ENCODE assay signal across 8 mouse cellular contexts in the genomic region with DNA sequence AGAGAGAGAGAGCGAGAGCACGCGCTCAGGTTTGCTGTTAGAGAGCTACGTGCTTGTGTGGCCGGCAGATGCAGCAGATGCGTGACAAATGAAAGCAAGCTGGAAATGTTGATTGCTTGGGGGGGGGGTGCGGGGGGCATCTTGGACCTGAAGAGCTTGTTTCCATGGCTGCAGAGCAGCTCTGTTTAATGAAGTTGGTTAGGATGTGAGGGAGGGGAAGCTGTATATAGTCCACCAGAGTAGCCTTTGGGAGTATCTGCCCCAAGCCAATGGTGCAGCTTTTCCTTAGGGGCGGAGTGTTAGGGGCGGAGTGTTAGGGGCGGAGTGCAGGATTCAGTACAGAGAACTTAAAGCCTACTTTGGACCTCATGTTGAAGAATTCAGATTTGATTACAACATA. TPM values are rescaled to one million over a fixed set of nuclear protein-coding genes. Genes with fewer than 3 reads are reported as not detected.
DNase-seq lines count a peak whose midpoint lies in the region; ATAC-seq and TF ChIP-seq lines count a peak whose summit lies in the region.

No protein-coding gene starts in this region.

- no peak overlapping the region for H3K27ac ChIP-seq in lung, embryonic 14.5 days (ENCODE audit: low read depth)
- H3K27ac ChIP-seq in forebrain, embryonic 15.5 days (replicated peaks) = no peak overlapping the region
- no peak overlapping the region for H3K27ac ChIP-seq in limb, embryonic 15.5 days
- H3K27ac ChIP-seq in neural tube, embryonic 15.5 days (replicated peaks) = no peak overlapping the region

- H3K4me1 ChIP-seq in lung, embryonic 14.5 days (ENCODE audit: insufficient read depth) = peaks cover 11% of the 10 kb centered on the region; the same call in 1 of the 2 replicates
- H3K4me1 ChIP-seq in forebrain, embryonic 15.5 days = peaks cover 7% of the 10 kb centered on the region; the same call in 1 of the 2 replicates
- H3K4me1 ChIP-seq in limb, embryonic 15.5 days = peaks cover 22% of the 10 kb centered on the region
- peaks cover 25% of the 10 kb centered on the region for H3K4me1 ChIP-seq in neural tube, embryonic 15.5 days

- H3K4me3 ChIP-seq in lung, embryonic 14.5 days (ENCODE audit: low read depth, low read length) = no peak overlapping the region
- no peak overlapping the region for H3K4me3 ChIP-seq in forebrain, embryonic 15.5 days
- H3K4me3 ChIP-seq in limb, embryonic 15.5 days = peak overlapping the region; percentile 10
- H3K4me3 ChIP-seq in neural tube, embryonic 15.5 days (replicated peaks) = no peak overlapping the region

- H3K9me3 ChIP-seq in lung, embryonic 14.5 days (ENCODE audit: low read depth, low read length) = no peaks in the 10 kb centered on the region
- H3K9me3 ChIP-seq in forebrain, embryonic 15.5 days = no peaks in the 10 kb centered on the region
- no peaks in the 10 kb centered on the region for H3K9me3 ChIP-seq in limb, embryonic 15.5 days
- no peaks in the 10 kb centered on the region for H3K9me3 ChIP-seq in neural tube, embryonic 15.5 days (replicated peaks)

- ATAC-seq in lung, embryonic 14.5 days (ENCODE audit: insufficient read depth) = peak; percentile 78
- ATAC-seq in forebrain, embryonic 15.5 days (replicated peaks) = peak; percentile 43; the same call in 1 of the 2 replicates
- 0 out of 2 replicates have a peak, but pooled peaks have one; percentile 55 for ATAC-seq in limb, embryonic 15.5 days (ENCODE audit: insufficient number of reproducible peaks, low FRiP score, low TSS enrichment, low read depth)
- ATAC-seq in neural tube, embryonic 15.5 days (ENCODE audit: low FRiP score) = peak; percentile 67; the same call in 1 of the 2 replicates

- peak; percentile 57 for DNase-seq in lung, embryonic 14.5 days
- no peak for DNase-seq in lung, postnatal 25 days (ENCODE audit: low spot score)
- DNase-seq in gastrocnemius, postnatal 4 days (ENCODE audit: low spot score in 2 of 2) = no peak
- no peak for DNase-seq in right cerebral cortex, postnatal 4 days
- DNase-seq in left cerebral cortex, postnatal 14 days (ENCODE audit: low spot score in 2 of 2) = no peak

- intact Hi-C loops in left cerebral cortex, postnatal 14 days (cut with DNase I) = no loop called here

- TF ChIP-seq CTCF in lung, embryonic 14.5 days (IDR thresholded peaks at IDR 0.05; ENCODE audit: low read depth) = no peak

- no peaks in the 10 kb centered on the region for H3K36me3 ChIP-seq in lung, embryonic 14.5 days (ENCODE audit: insufficient read depth)
- H3K36me3 ChIP-seq in forebrain, embryonic 15.5 days = no peaks in the 10 kb centered on the region
- no peaks in the 10 kb centered on the region for H3K36me3 ChIP-seq in limb, embryonic 15.5 days
- H3K36me3 ChIP-seq in neural tube, embryonic 15.5 days = no peaks in the 10 kb centered on the region

- peak overlapping the region; percentile 44; the same call in 1 of the 2 replicates for H3K4me2 ChIP-seq in lung, embryonic 14.5 days
- no peak overlapping the region for H3K4me2 ChIP-seq in forebrain, embryonic 15.5 days (replicated peaks)
- H3K4me2 ChIP-seq in limb, embryonic 15.5 days = peak overlapping the region; percentile 39
- H3K4me2 ChIP-seq in neural tube, embryonic 15.5 days = peak overlapping the region; percentile 45

- H3K27me3 ChIP-seq in lung, embryonic 14.5 days (ENCODE audit: insufficient read depth, low read length) = no peaks in the 10 kb centered on the region
- H3K27me3 ChIP-seq in forebrain, embryonic 15.5 days = no peaks in the 10 kb centered on the region
- H3K27me3 ChIP-seq in limb, embryonic 15.5 days = no peaks in the 10 kb centered on the region
- H3K27me3 ChIP-seq in neural tube, embryonic 15.5 days (replicated peaks) = no peaks in the 10 kb centered on the region

- WGBS in lung, embryonic 14.5 days = 25% methylated on average over 9 of the region's 10 CpGs
- 41% methylated on average over 10 of the region's 10 CpGs for WGBS in forebrain, embryonic 15.5 days
- 20% methylated on average over 10 of the region's 10 CpGs for WGBS in limb, embryonic 15.5 days
- WGBS in neural tube, embryonic 15.5 days = 25% methylated on average over 10 of the region's 10 CpGs

- no peak overlapping the region for H3K9ac ChIP-seq in lung, embryonic 14.5 days
- no peak overlapping the region for H3K9ac ChIP-seq in forebrain, embryonic 15.5 days (replicated peaks)
- no peak overlapping the region for H3K9ac ChIP-seq in limb, embryonic 15.5 days
- no peak overlapping the region for H3K9ac ChIP-seq in neural tube, embryonic 15.5 days (replicated peaks)

RNA-seq across cellular contexts. Expression of gene Rab27a, which starts 22.4 kb away (rescaled TPM):
- polyA plus RNA-seq in lung, embryonic 14.5 days (2014; fragmentation: Nextera tagmentation; extraction: Ambion mirVana) = 1.8 and 2.8 TPM in 2 replicates
- polyA plus RNA-seq in forebrain, embryonic 15.5 days (2015; fragmentation: Nextera tagmentation; extraction: Ambion mirVana) = 1.0 and 1.2 TPM in 2 replicates
- polyA plus RNA-seq in limb, embryonic 15.5 days (2015; fragmentation: Nextera tagmentation; extraction: Ambion mirVana) = 6.5 and 7.1 TPM in 2 replicates
- polyA plus RNA-seq in neural tube, embryonic 15.5 days (2015; fragmentation: Nextera tagmentation; extraction: Ambion mirVana) = 3.3 and 11.8 TPM in 2 replicates
- 1 to 10 TPM; 2.5 to 3.1 TPM for total RNA-seq in gastrocnemius, postnatal 4 days (2021)
- total RNA-seq in left cerebral cortex, postnatal 14 days (2021) = 1 to 10 TPM; 5.9 to 8.2 TPM

RNA-seq across cellular contexts. Expression of gene Pigb, which starts 26.9 kb away (rescaled TPM):
- 16.1 and 16.7 TPM in 2 replicates for polyA plus RNA-seq in lung, embryonic 14.5 days (2014; fragmentation: Nextera tagmentation; extraction: Ambion mirVana)
- 11.7 and 12.7 TPM in 2 replicates for polyA plus RNA-seq in forebrain, embryonic 15.5 days (2015; fragmentation: Nextera tagmentation; extraction: Ambion mirVana)
- polyA plus RNA-seq in limb, embryonic 15.5 days (2015; fragmentation: Nextera tagmentation; extraction: Ambion mirVana) = 13.7 and 14.0 TPM in 2 replicates
- 12.7 and 14.7 TPM in 2 replicates for polyA plus RNA-seq in neural tube, embryonic 15.5 days (2015; fragmentation: Nextera tagmentation; extraction: Ambion mirVana)
- total RNA-seq in gastrocnemius, postnatal 4 days (2021) = 1 to 10 TPM; 6.7 to 7.0 TPM
- 10 to 100 TPM; 15.2 to 15.4 TPM for total RNA-seq in left cerebral cortex, postnatal 14 days (2021)

RNA-seq across cellular contexts. Expression of gene Khdc3, which starts 34.5 kb away (rescaled TPM):
- not detected in 2 replicates for polyA plus RNA-seq in lung, embryonic 14.5 days (2014; fragmentation: Nextera tagmentation; extraction: Ambion mirVana)
- not detected in 2 replicates for polyA plus RNA-seq in forebrain, embryonic 15.5 days (2015; fragmentation: Nextera tagmentation; extraction: Ambion mirVana)
- 0.19 TPM in 1 of 2 replicates, not detected in the other for polyA plus RNA-seq in limb, embryonic 15.5 days (2015; fragmentation: Nextera tagmentation; extraction: Ambion mirVana)
- 0.17 and 0.20 TPM in 2 replicates for polyA plus RNA-seq in neural tube, embryonic 15.5 days (2015; fragmentation: Nextera tagmentation; extraction: Ambion mirVana)
- not detected for total RNA-seq in gastrocnemius, postnatal 4 days (2021)
- total RNA-seq in left cerebral cortex, postnatal 14 days (2021) = 1 to 10 TPM; 1.2 to 1.4 TPM

RNA-seq across cellular contexts. Expression of gene Gm20509, which starts 35.2 kb away (rescaled TPM):
- polyA plus RNA-seq in lung, embryonic 14.5 days (2014; fragmentation: Nextera tagmentation; extraction: Ambion mirVana) = not detected in 2 replicates
- not detected in 2 replicates for polyA plus RNA-seq in forebrain, embryonic 15.5 days (2015; fragmentation: Nextera tagmentation; extraction: Ambion mirVana)
- not detected in 2 replicates for polyA plus RNA-seq in limb, embryonic 15.5 days (2015; fragmentation: Nextera tagmentation; extraction: Ambion mirVana)
- 0.43 TPM in 1 of 2 replicates, not detected in the other for polyA plus RNA-seq in neural tube, embryonic 15.5 days (2015; fragmentation: Nextera tagmentation; extraction: Ambion mirVana)
- not detected for total RNA-seq in gastrocnemius, postnatal 4 days (2021)
- not detected for total RNA-seq in left cerebral cortex, postnatal 14 days (2021)

RNA-seq across cellular contexts. Expression of gene Rsl24d1, which starts 46.1 kb away (rescaled TPM):
- polyA plus RNA-seq in lung, embryonic 14.5 days (2014; fragmentation: Nextera tagmentation; extraction: Ambion mirVana) = 115 and 127 TPM in 2 replicates
- polyA plus RNA-seq in forebrain, embryonic 15.5 days (2015; fragmentation: Nextera tagmentation; extraction: Ambion mirVana) = 123 and 125 TPM in 2 replicates
- polyA plus RNA-seq in limb, embryonic 15.5 days (2015; fragmentation: Nextera tagmentation; extraction: Ambion mirVana) = 99.4 and 106 TPM in 2 replicates
- 92.6 and 101 TPM in 2 replicates for polyA plus RNA-seq in neural tube, embryonic 15.5 days (2015; fragmentation: Nextera tagmentation; extraction: Ambion mirVana)
- total RNA-seq in gastrocnemius, postnatal 4 days (2021) = 10 to 100 TPM; 45.3 to 47.6 TPM
- total RNA-seq in left cerebral cortex, postnatal 14 days (2021) = 10 to 100 TPM; 51.8 to 56.9 TPM
